Mouse (Mus musculus) right cerebral cortex, postnatal 25 days (tissue): ENCODE measurements around the gene Pbx3.

ENCODE experiments used
- DNase-seq: peaks from one replicate; pipeline ENCODE4 v3.0.0; 2022

The Pbx3 gene

GRCm38 (mm10) chr2:34135316-34135715 lies 237.6 kb downstream of the Pbx3 start:
- no peak for DNase-seq

- no peak for DNase-seq
Measured at GRCm38 (mm10) chr2:34132751-34133150, 240.2 kb downstream of the Pbx3 start.

- DNase-seq = no peak
Measured at GRCm38 (mm10) chr2:34129674-34130267, 243.2 kb downstream of the Pbx3 start.

DNA sequence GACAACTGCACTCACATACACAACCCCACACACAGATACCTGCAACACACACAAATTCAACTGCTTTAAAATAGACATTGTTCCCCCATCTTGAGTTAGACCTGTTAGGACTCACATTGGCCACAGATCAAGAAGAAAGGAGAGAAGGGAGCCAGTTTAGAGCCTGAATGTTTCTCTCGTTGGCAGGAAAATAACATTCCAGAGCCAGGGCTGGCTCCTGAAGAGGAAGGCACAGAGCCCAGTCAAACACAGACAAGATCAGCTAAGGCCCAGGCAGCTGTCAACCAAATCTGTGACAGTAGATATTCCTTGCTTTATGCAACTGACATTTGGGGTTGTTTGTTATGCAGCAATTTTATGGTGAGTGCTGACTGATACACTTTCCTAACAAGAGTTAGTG lies 245.1 kb downstream of the Pbx3 start:
- no peak for DNase-seq

GRCm38 (mm10) chr2:34123896-34124295 lies 249.0 kb downstream of the Pbx3 start:
- DNase-seq = no peak
